20 mouse cellular contexts compared by ENCODE assay signal in genomic region chr19:28721834-28722233, GRCm38 (mm10). TPM values are rescaled to one million over a fixed set of nuclear protein-coding genes. Genes with fewer than 3 reads are reported as not detected.
DNase-seq lines count a peak whose midpoint lies in the region; ATAC-seq and TF ChIP-seq lines count a peak whose summit lies in the region.
"Had no signal": no experiment of that assay in that cellular context is flagged by ENCODE, and none has a peak within 500 bp of the region (broad histone marks: within the 10 kb centered on the region; RNA-seq: fewer than 3 reads in every experiment).

No protein-coding gene starts in this region.

- H3K9ac ChIP-seq in hindbrain, postnatal 0 days (replicated peaks; ENCODE audit: low read length), result no peak overlapping the region
- H3K9ac ChIP-seq in neural tube, embryonic 13.5 days, result no peak overlapping the region
- H3K9ac ChIP-seq: embryonic facial prominence, embryonic 15.5 days; heart, embryonic 15.5 days had no signal

- peak; percentile 71 for DNase-seq in heart, adult 11 months
- no peak for DNase-seq in heart, postnatal 10 days
- peak; percentile 14 for DNase-seq in hindbrain, postnatal 0 days (ENCODE audit: low spot score)
- DNase-seq in hindbrain, embryonic 10.5 days (ENCODE audit: low spot score), result no peak
- DNase-seq in neural tube, embryonic 10.5 days (ENCODE audit: extremely low spot score, low spot score), result no peak
- DNase-seq: adrenal gland, adult 2 months; adrenal gland, postnatal 25 days; cerebellum, adult 8-10 months; embryo, embryonic 11 days; gastrocnemius, adult 2 months; gastrocnemius, postnatal 25 days had no signal

- no peak overlapping the region for H3K4me3 ChIP-seq in hindbrain, postnatal 0 days (ENCODE audit: low read length)
- H3K4me3 ChIP-seq in hindbrain, embryonic 10.5 days, result no peak overlapping the region
- H3K4me3 ChIP-seq in neural tube, embryonic 13.5 days, result no peak overlapping the region
- H3K4me3 ChIP-seq: embryonic facial prominence, embryonic 15.5 days; erythroblast, embryonic 14.5 days; forebrain, embryonic 10.5 days; gastrocnemius, adult 2 months; heart, embryonic 15.5 days had no signal

- H3K4me2 ChIP-seq in hindbrain, postnatal 0 days (ENCODE audit: low read depth, low read length), result no peak overlapping the region
- H3K4me2 ChIP-seq in neural tube, embryonic 13.5 days, result no peak overlapping the region
- H3K4me2 ChIP-seq: embryonic facial prominence, embryonic 15.5 days; heart, embryonic 11.5 days; heart, embryonic 15.5 days had no signal

- H3K9me3 ChIP-seq in hindbrain, postnatal 0 days (ENCODE audit: low read length), result no peaks in the 10 kb centered on the region
- 0 out of 2 replicates have a peak, but pooled peaks cover 8% of the 10 kb centered on the region for H3K9me3 ChIP-seq in hindbrain, embryonic 10.5 days
- no peaks in the 10 kb centered on the region for H3K9me3 ChIP-seq in neural tube, embryonic 13.5 days
- H3K9me3 ChIP-seq: embryonic facial prominence, embryonic 15.5 days; forebrain, embryonic 10.5 days; heart, embryonic 15.5 days had no signal

- 63% methylated on average over 10 of the region's 10 CpGs for WGBS in hindbrain, postnatal 0 days
- WGBS in hindbrain, embryonic 10.5 days, result 78% methylated on average over 10 of the region's 10 CpGs
- WGBS in neural tube, embryonic 13.5 days, result 79% methylated on average over 10 of the region's 10 CpGs

- TF ChIP-seq CTCF in hindbrain, postnatal 0 days (IDR thresholded peaks at IDR 0.05; ENCODE audit: low read depth), result no peak

- intact Hi-C loops in heart, postnatal 10 days (cut with DNase I), result loop anchor here (10.0 kb wide), 1 partner anchor 187 kb away; no protein-coding TSS in a partner anchor

- no peaks in the 10 kb centered on the region for H3K36me3 ChIP-seq in hindbrain, postnatal 0 days (ENCODE audit: insufficient read depth, low read length)
- no peaks in the 10 kb centered on the region for H3K36me3 ChIP-seq in hindbrain, embryonic 10.5 days
- no peaks in the 10 kb centered on the region for H3K36me3 ChIP-seq in neural tube, embryonic 13.5 days
- H3K36me3 ChIP-seq: embryonic facial prominence, embryonic 15.5 days; forebrain, embryonic 10.5 days; heart, embryonic 15.5 days had no signal

- H3K27ac ChIP-seq in hindbrain, postnatal 0 days, result no peak overlapping the region
- H3K27ac ChIP-seq in hindbrain, embryonic 10.5 days, result no peak overlapping the region
- H3K27ac ChIP-seq in neural tube, embryonic 13.5 days (replicated peaks), result no peak overlapping the region
- H3K27ac ChIP-seq: embryonic facial prominence, embryonic 15.5 days; forebrain, embryonic 10.5 days; gastrocnemius, adult 2 months; heart, embryonic 15.5 days had no signal

- no peaks in the 10 kb centered on the region for H3K4me1 ChIP-seq in hindbrain, postnatal 0 days (ENCODE audit: insufficient read depth, low read length)
- H3K4me1 ChIP-seq in hindbrain, embryonic 10.5 days (replicated peaks), result peaks cover 5% of the 10 kb centered on the region
- no peaks in the 10 kb centered on the region for H3K4me1 ChIP-seq in neural tube, embryonic 13.5 days (replicated peaks)
- H3K4me1 ChIP-seq: embryonic facial prominence, embryonic 15.5 days; heart, embryonic 15.5 days had no signal

- ATAC-seq in hindbrain, postnatal 0 days, result peak; percentile 61; the same call in 1 of the 2 replicates
- ATAC-seq in neural tube, embryonic 13.5 days (ENCODE audit: low read depth), result peak; percentile 5; the same call in 1 of the 2 replicates
- ATAC-seq: forebrain, embryonic 14.5 days; inflammation-experienced regulatory T-cells, adult 6 months; intestine, postnatal 0 days had no signal

- H3K27me3 ChIP-seq in hindbrain, postnatal 0 days (ENCODE audit: insufficient read depth, low read length), result no peaks in the 10 kb centered on the region; the same call in 1 of the 2 replicates
- peaks cover 62% of the 10 kb centered on the region for H3K27me3 ChIP-seq in hindbrain, embryonic 10.5 days (ENCODE audit: insufficient read depth, poor library complexity, severe bottlenecking)
- peaks cover 49% of the 10 kb centered on the region for H3K27me3 ChIP-seq in neural tube, embryonic 13.5 days
- H3K27me3 ChIP-seq: embryonic facial prominence, embryonic 15.5 days; heart, embryonic 15.5 days had no signal

RNA-seq across cellular contexts. Expression of gene Glis3, which starts 42.0 kb away (rescaled TPM):
- 1 to 10 TPM; 1.7 to 2.0 TPM for total RNA-seq in heart, postnatal 10 days (2021)
- 11.4 and 16.2 TPM in 2 replicates for total RNA-seq in hindbrain, postnatal 0 days (2014; rRNA removed)
- 1.6 and 1.8 TPM in 2 replicates for polyA plus RNA-seq in hindbrain, postnatal 0 days (2015; fragmentation: Nextera tagmentation; extraction: Ambion mirVana)
- polyA plus RNA-seq in hindbrain, embryonic 10.5 days (2016; fragmentation: Nextera tagmentation; extraction: Ambion mirVana), result 2.2 and 3.9 TPM in 2 replicates
- polyA plus RNA-seq in neural tube, embryonic 13.5 days (2015; fragmentation: Nextera tagmentation; extraction: Ambion mirVana), result 0.93 and 2.1 TPM in 2 replicates

Comparison
In these comparisons a context has a peak if more than half of its experiments do, and no peak if none do; other contexts are left out.
1. DNase-seq: peak in heart, adult 11 months (single experiment) and hindbrain, postnatal 0 days (single experiment); none in heart, postnatal 10 days (0 of 2), hindbrain, embryonic 10.5 days (single experiment) and neural tube, embryonic 10.5 days (single experiment).